Mouse (Mus musculus) cortical plate, adult 2 months (tissue): Measurements from ENCODE around the gene Fam228a.

ENCODE experiments used
- CTCF ChIP-seq: fragments of 200-500 bp; IDR thresholded peaks from 2 replicates; pipeline ENCODE4 v1.5.1; 2011; ENCODE audit warnings: mild to moderate bottlenecking, control low read depth, low read length; ENCODE audit not compliant: insufficient read depth; ENCODE audit errors: extremely low read depth
- POLR2A ChIP-seq: fragments of 200-500 bp; IDR thresholded peaks from 2 replicates; pipeline ENCODE4 v1.6.1; 2011; ENCODE audit warnings: mild to moderate bottlenecking, low read length, control low read depth; ENCODE audit not compliant: insufficient read depth; ENCODE audit errors: extremely low read depth

DNA sequence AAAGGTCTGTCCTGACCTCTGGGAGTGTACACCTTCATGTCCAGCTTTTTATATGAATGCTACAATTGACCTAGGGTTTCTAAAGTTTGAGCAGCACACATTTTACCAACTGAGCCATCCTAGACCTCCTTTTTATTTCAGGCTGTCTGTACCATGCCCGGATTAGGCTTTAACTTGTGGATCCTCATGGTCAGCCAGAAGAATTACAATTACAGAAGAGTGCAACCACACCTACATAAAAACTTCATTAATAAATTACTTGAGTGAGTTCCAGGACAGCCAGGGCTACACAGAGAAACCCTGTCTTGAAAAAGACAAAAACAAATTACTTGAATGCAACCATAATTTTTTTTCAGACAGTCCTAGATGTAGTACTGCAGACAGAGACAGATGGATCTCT is 18.8 kb upstream of the Fam228a start:
- TF ChIP-seq CTCF (no peak), POLR2A (no peak)
